Mouse (Mus musculus) frontal cortex, postnatal 25 days (tissue): ENCODE measurements around the gene Lrrc34.

Experiments used
- DNase-seq, 2 experiments: peaks; one replicate each; pipeline ENCODE4 v3.0.0; 2022; ENCODE audit warnings: low spot score in 2 of 2

Lrrc34 gene

GRCm38 (mm10) chr3:30647440-30648090, at the start of gene Lrrc34:
TSS of gene Lrrc34 (minus strand) at chr3:30647869.
- no peak for DNase-seq

DNA sequence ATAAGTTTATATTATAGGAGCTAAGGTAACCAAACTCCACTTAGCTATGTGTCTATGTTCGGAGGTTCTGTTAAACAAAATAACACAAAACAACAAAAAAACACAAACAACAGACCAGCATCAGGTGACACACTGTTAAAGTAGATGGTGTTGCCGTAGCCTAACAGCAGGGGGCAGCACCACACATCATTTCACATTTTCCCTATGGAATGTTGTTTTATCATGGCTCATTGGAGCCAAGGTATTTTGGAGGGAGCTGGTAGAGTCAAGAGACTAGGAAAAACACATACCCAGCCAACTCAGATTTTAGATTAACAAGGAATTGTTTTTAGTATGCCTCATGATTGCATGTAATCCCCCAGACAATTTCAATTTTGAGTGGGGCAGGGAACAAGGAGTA, 48.7 kb upstream of the Lrrc34 start:
- DNase-seq: peak; percentile 31 to 67

- no peak for DNase-seq
Observed at GRCm38 (mm10) chr3:30695661-30696060, 48.0 kb upstream of the Lrrc34 start.

GRCm38 (mm10) chr3:30690976-30691375, 43.3 kb upstream of the Lrrc34 start:
- DNase-seq: no peak

DNA sequence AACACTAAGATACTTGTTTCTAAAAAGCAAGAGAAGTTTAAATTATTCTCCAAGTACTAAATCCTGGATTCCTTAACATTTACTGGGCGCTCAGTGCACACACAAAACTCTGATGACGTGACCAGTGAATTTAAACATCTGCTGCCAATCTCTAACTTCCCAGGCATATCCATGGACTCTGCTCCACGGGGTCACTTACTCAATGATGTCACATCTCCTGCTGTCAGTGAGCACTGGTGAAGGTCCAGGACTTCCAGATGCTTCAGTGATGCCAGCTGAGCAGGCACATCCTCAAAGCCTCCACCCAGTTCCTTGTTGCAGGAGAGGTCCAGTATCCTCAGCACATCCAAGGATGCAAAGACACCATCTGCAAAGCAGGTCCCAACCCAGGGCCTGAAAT, 39.5 kb upstream of the Lrrc34 start:
- DNase-seq: no peak

GRCm38 (mm10) chr3:30683190-30683589, 35.5 kb upstream of the Lrrc34 start:
- DNase-seq: no peak

- DNase-seq: no peak
Observed at GRCm38 (mm10) chr3:30658486-30658885, 10.8 kb upstream of the Lrrc34 start.

DNA sequence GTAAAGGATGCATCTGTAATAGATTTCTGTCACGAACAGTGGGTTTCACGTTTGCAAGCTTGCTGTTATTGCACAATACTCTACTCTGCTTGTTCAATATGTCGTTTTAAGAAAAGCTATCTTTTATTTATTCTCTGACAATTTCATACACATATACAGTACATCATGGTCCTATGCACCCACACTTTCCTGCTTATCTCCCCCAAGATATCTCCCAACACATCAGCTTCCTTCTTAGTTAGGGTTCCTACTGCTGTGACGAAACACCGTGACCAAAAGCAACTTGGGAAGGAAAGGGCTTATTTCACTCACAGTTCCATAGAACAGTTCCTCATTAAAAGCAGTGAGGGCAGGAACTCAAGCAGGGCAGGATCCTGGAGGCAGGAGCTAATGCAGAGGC, 8.3 kb upstream of the Lrrc34 start:
- DNase-seq: no peak

DNA sequence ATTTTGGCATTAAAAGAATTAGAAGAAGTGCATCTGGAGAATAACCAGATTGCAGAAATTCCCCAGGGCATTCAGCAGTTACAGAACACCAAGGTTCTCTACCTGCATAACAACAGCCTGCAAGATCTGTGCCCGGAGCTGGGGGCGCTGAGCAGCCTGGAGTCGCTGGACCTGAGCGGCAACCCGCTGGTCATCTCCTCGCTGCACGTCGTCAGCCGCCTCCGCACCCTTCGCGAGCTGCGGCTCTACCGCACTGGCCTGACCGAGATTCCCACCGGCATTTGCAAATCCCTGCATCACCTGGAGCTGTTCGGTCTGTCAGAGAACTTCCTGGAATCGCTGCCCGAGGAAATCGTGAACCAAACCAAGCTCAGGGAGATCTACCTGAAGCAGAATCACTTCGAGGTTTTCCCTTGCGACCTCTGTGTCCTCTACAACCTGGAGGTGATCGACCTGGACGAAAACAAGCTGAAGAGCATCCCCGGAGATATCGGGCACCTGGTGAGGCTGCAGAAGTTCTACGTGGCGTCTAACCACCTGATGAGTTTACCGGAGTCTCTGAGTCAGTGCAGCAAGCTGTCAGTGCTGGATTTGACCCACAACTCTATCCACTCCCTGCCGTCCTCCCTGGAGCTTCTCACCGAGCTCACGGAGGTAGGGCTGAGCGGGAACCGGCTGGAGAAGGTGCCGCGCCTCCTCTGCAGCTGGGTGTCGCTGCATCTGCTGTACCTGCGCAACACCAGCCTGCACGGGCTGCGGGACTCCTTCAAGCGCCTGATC, 2.6 kb upstream of the Lrrc34 start:
- DNase-seq: no peak

DNA sequence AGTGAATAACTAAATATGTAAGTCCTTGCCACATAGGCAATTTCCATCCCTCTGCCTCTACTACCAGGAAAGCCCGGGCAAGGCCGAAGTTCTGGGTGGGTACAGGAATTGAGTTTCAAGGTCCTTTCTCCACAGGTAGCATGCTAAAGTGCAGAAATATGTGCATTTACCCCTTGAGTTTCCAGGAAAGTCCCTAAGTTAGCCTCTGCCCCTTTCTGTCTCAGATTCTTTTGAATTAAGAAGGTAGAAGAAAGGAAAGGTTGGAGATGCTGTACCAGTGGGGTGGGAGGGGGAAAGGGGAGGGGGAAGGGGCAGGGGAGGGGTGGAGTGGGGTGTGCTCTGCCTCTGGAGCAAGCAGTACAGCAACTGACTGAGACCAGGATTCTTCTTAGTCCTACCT, 797 bp upstream of the Lrrc34 start:
- DNase-seq: no peak

GRCm38 (mm10) chr3:30646761-30647160, 908 bp downstream of the Lrrc34 start:
- no peak for DNase-seq

GRCm38 (mm10) chr3:30644207-30644606, 3.5 kb downstream of the Lrrc34 start, which contains the start of gene Lrriq4:
TSS of gene Lrriq4 (plus strand) at chr3:30644507.
- no peak for DNase-seq

DNA sequence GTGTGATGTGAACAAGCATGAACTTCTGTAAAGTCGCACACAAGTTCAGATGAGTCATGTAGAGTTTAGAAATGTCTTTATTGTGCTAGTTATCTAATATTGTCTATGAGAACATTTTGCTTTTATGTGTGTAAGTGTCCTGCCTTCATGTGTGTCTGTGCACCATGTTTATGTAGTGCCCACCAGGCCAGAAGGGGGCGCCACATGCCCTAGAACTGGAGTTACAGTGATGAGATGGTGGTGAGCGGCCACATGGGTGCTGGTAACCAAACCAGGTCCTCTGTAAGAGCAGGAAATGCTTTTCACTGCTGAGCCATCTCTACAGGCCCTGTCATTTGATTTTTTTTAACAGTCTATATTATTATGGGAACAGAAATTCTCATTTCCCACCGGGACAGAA, 12.0 kb downstream of the Lrrc34 start:
- DNase-seq: no peak

DNA sequence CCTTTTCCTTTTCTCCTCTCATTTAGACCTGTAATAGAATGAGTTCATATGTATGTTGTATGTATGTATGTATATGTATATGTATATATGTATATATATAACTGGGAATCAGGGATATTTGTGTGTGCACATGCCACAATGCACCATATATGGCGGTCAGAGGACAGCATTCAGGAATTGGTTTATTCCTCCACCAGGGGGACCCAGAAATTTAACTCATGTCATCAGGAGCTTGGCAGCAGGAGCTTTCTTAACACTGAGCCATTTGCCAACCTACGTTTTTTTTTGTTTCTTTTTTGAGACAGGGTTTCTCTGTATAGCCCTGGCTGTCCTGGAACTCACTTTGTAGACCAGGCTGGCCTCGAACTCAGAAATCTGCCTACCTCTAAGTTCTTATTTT, 14.0 kb downstream of the Lrrc34 start:
- DNase-seq: no peak

GRCm38 (mm10) chr3:30620132-30620531, 27.5 kb downstream of the Lrrc34 start:
- DNase-seq: no peak

- DNase-seq: no peak
Observed at GRCm38 (mm10) chr3:30610930-30611329, 36.7 kb downstream of the Lrrc34 start.

- no peak for DNase-seq
Observed at GRCm38 (mm10) chr3:30608999-30609398, 38.7 kb downstream of the Lrrc34 start.

GRCm38 (mm10) chr3:30603256-30603655, 44.4 kb downstream of the Lrrc34 start:
- DNase-seq: no peak

DNA sequence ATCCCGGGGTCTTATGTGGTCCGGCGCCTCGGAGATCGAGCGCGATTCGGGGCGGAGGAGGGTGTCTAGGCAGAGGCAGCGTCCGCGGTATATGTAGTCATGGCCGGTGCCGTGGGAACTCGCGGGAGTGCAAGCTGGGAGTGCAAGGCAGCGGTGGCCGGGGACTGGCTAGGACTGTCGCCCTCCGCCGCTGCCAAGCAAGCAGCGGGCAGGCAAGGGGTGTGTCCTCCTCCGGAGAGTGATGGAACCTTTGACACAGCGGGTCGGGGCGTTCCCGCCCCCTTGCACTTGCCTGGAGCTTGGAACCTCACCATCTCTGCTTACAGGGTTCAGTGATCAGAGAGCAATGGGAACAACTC, 45.0 kb downstream of the Lrrc34 start:
- no peak for DNase-seq

DNA sequence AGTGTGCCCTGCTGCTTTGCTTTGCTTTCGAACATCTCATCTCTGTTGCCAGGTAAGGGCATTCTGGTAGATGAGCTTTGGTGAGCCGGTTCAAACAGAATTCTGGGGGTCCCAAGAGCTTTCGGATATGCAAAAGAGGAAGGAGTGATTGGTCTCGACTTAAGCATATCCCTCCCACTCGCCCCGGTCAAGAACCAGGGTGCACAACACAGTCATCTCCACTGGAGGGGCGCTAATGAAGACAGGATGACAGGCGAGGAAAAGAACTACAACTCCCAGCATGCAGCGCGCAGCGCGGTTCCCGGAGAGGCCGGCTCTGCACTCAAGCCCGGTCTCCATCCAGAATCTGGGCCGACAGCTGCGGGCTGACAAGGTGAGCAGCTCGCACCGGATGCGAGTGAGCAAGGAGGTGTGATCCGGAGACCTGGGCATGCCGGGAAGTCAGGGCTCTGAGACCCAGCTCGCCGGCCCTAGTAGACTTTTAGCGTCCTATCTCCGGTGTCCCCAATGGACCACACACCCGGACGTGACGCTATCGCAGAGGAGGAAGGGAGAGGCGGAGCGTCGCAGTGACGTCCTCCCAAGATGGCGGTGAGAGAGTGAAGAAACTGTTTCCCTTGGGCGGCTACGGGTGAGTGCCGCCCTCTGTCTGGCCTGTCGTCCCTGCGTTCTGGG, 45.5 kb downstream of the Lrrc34 start, which contains the start of gene Mynn:
Gene Mynn, plus strand, starts transcription at position 1 of the 675 bp plus-strand sequence.
- DNase-seq: peak; percentile 98

- DNase-seq: no peak
Observed at GRCm38 (mm10) chr3:30601610-30602064, 46.0 kb downstream of the Lrrc34 start.

- DNase-seq: peak; percentile 88 to 91
Observed at GRCm38 (mm10) chr3:30601175-30601574, 46.5 kb downstream of the Lrrc34 start.

- peak; percentile 19 to 32 for DNase-seq
Observed at GRCm38 (mm10) chr3:30600717-30601116, 47.0 kb downstream of the Lrrc34 start.
